Mouse (Mus musculus) intestine, postnatal 0 days (tissue): ENCODE results near the gene Adgrg3. TPM values are rescaled to one million over a fixed set of nuclear protein-coding genes. Genes with fewer than 3 reads are reported as not detected.

Experiments used
- ATAC-seq: fragments of 200-750 bp; cut with Nextera tagmentation; 2 replicates; pipeline ENCODE4 v1.8.0; 2017; ENCODE audit warnings: mild to moderate bottlenecking, moderate TSS enrichment, moderate library complexity
- H3K27ac ChIP-seq: fragments of 300-500 bp; sonication (generic); 2 replicates; pipeline ENCODE4 v1.5.1; 2014; ENCODE audit warnings: mild to moderate bottlenecking, low read depth, low read length, moderate library complexity
- H3K27me3 ChIP-seq: fragments of 300-500 bp; sonication (generic); replicated peaks from 2 replicates; pipeline ENCODE4 v1.6.1; 2014; ENCODE audit warnings: low read length, mixed read lengths; ENCODE audit not compliant: control insufficient read depth, insufficient read depth
- H3K36me3 ChIP-seq: fragments of 300-500 bp; sonication (generic); 2 replicates; pipeline ENCODE4 v1.6.1; 2014; ENCODE audit warnings: mild to moderate bottlenecking, moderate library complexity; ENCODE audit not compliant: control insufficient read depth, insufficient read depth
- H3K4me1 ChIP-seq: fragments of 300-500 bp; sonication (generic); replicated peaks from 2 replicates; pipeline ENCODE4 v1.6.1; 2014; ENCODE audit warnings: antibody characterized with exemption, low read length, mixed read lengths; ENCODE audit not compliant: control insufficient read depth, insufficient read depth
- H3K4me2 ChIP-seq: fragments of 300-500 bp; sonication (generic); replicated peaks from 2 replicates; pipeline ENCODE4 v1.6.1; 2014; ENCODE audit warnings: low read depth, mild to moderate bottlenecking, moderate library complexity
- H3K4me3 ChIP-seq: fragments of 300-500 bp; sonication (generic); 2 replicates; pipeline ENCODE4 v1.5.1; 2014; ENCODE audit warnings: low read depth, low read length
- H3K9ac ChIP-seq: fragments of 300-500 bp; sonication (generic); 2 replicates; pipeline ENCODE4 v1.6.1; 2014; ENCODE audit warnings: mild to moderate bottlenecking, low read depth, low read length
- H3K9me3 ChIP-seq: fragments of 300-500 bp; sonication (generic); 2 replicates; pipeline ENCODE4 v1.6.1; 2016; ENCODE audit warnings: mixed run types; ENCODE audit not compliant: control insufficient read depth
- CTCF ChIP-seq: sonication (generic); IDR thresholded peaks from 2 replicates; pipeline ENCODE4 v1.5.1; 2016; ENCODE audit warnings: low read depth, mild to moderate bottlenecking, control low read depth, antibody characterized with exemption, moderate library complexity
- WGBS: fragments of 180-500 bp; shearing (Covaris S2); extraction: QIAGEN DNeasy Blood & Tissue Kit; methylation state at CpG from one replicate; pipeline ENCODE4 v1.1.7; 2014; 5-methylcytosine and 5-hydroxymethylcytosine counted together
- polyA plus RNA-seq: library from polyadenylated mRNA; unstranded; fragments of >200 nt; fragmentation: Nextera tagmentation; extraction: Ambion mirVana; gene quantifications from 2 replicates; pipeline ENCODE4 v1.2.1, GENCODE M21; 2015

Gene Adgrg3
- polyA plus RNA-seq, 1 experiment from 2014 or later, result 4.2 TPM

DNA sequence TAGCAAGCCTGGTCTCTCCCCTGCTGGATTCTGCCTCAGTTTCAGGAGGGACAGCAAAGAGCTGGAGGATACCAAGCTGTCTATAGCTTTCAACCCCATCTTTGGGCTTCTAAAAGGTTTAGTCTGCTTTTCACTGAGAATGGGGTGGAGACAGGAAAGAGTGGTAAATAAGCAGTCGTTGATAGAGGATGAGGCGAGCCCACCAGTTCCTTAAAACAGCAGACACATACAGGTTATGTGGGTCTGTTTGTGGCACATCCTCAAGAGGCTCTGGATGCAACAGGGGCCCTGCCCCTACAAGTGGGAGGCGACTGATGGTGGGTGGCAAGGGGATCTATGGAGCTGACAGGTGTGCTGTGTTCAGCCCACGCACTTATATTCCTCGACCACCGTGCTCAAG is 41.2 kb downstream of the Adgrg3 start:
- Histone ChIP-seq H3K27ac (no peak overlapping the region), H3K27me3 (no peaks in the 10 kb centered on the region), H3K9ac (no peak overlapping the region), H3K4me3 (no peak overlapping the region), H3K36me3 (no peaks in the 10 kb centered on the region), H3K4me1 (no peaks in the 10 kb centered on the region), H3K4me2 (no peak overlapping the region), H3K9me3 (no peaks in the 10 kb centered on the region)
- WGBS, result 79% methylated on average over 6 of the region's 6 CpGs
- no peak for ATAC-seq
- no peak for TF ChIP-seq CTCF

DNA sequence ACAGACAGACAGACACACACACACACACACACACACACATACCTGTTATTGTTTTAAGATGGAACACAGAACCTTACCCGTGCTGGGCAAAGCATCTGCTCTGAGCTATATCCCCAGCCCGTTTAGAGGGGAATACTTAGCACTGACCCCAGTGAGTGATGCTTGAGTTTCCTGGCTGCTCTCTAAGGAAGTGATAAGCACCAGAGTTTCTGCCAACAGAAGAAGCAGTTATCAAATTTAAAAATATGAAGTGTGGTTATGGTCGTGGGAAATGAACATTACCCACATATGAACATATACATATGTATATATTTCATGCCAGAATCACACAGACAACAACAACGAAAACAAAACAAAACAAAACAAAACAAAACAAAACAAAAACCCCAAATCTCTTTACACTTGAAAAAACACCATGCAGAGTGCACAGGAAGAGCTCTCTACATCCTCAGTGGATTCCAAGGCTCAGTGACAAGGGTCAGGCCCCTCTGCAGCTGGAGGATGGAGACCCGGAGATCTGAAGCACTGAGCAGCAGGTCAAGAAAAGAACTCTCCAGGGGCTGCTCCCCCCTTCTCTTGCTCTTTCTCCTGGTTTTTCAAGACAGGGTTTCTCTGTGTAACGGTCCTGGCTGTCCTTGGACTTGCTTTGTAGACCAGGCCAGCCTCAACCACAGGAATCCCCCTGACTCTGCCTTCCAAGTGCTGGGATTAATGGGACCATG is 42.5 kb downstream of the Adgrg3 start:
- Histone ChIP-seq H3K27me3 (no peaks in the 10 kb centered on the region), H3K4me1 (no peaks in the 10 kb centered on the region), H3K36me3 (no peaks in the 10 kb centered on the region), H3K9ac (no peak overlapping the region), H3K9me3 (no peaks in the 10 kb centered on the region), H3K27ac (no peak overlapping the region), H3K4me3 (no peak overlapping the region), H3K4me2 (no peak overlapping the region)
- no peak for TF ChIP-seq CTCF
- ATAC-seq, result no peak
- 52% methylated on average over 6 of the region's 6 CpGs for WGBS

DNA sequence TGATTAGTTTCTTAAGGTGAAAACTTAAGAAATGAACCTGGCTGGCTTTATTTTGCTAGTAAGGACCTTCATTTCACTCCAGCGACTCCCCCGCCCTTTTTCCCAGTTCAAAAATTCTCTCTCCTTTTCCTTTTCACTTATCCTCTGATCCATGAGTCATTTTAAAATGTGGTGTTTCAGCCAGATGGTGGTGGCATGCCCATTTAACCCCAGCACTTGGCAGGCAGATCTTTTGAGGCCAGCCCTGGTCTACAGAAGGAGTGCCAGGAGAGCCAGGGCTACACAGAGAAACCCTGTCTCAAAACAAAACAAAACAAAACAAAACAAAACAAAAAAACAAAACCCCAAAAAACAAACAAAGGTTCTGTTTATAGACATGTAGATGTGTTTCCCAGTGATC is 47.0 kb downstream of the Adgrg3 start:
- 82% methylated on average over 2 of the region's 2 CpGs for WGBS
- no peaks in the 10 kb centered on the region for H3K4me1 ChIP-seq
- no peak for TF ChIP-seq CTCF
- no peak overlapping the region for H3K4me3 ChIP-seq
- ATAC-seq, result no peak
- no peak overlapping the region for H3K27ac ChIP-seq
- H3K27me3 ChIP-seq, result no peaks in the 10 kb centered on the region
- H3K4me2 ChIP-seq, result no peak overlapping the region
- no peaks in the 10 kb centered on the region for H3K9me3 ChIP-seq
- no peaks in the 10 kb centered on the region for H3K36me3 ChIP-seq
- H3K9ac ChIP-seq, result no peak overlapping the region

DNA sequence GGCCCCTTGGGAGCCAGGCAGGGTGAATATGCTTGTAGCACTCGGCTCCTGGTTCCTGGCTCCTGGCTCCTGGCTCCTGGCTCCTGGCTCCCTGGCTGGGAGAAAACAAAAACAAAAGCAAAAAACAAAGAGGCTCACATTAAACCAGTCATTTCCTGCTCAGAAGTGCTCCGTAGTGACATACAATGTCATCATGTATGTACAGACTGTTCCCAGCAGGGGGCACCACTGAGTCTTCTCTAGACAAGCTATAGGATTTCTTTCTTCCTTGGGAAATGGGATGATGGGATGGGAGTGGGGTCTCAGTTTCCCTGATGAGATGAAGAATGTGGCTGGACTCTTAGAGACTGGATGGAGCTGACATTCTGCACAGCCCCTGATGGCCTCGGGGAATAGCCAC is 50.1 kb downstream of the Adgrg3 start:
- H3K27ac ChIP-seq, result no peak overlapping the region
- TF ChIP-seq CTCF, result peak; percentile 76
- no peaks in the 10 kb centered on the region for H3K36me3 ChIP-seq
- no peak overlapping the region for H3K4me3 ChIP-seq
- H3K4me1 ChIP-seq, result no peaks in the 10 kb centered on the region
- no peak overlapping the region for H3K4me2 ChIP-seq
- no peak for ATAC-seq
- H3K9ac ChIP-seq, result no peak overlapping the region
- 47% methylated on average over 3 of the region's 3 CpGs for WGBS
- H3K27me3 ChIP-seq, result no peaks in the 10 kb centered on the region
- H3K9me3 ChIP-seq, result no peaks in the 10 kb centered on the region

DNA sequence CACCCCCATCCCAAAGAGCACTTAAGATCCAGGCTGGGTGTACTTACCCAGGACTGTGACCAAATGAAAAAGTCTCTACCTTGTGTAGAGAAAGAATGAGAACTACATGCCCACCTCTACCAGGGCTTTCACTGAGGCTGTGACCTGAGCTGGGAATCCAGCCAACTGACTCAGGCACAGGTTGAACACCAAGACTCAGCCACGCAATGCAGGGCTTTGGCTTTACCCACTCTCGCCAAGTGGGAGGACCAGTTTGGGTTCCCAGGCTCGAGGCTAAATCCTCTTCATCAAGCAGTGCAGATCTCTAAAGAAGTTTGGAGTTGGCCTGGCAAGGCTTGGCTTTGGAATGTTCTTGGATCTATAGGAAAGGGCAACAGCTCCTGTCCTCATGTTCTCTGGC is 58.0 kb downstream of the Adgrg3 start:
- Histone ChIP-seq H3K4me1 (no peaks in the 10 kb centered on the region), H3K27ac (no peak overlapping the region), H3K9ac (no peak overlapping the region), H3K4me3 (no peak overlapping the region), H3K36me3 (no peaks in the 10 kb centered on the region), H3K27me3 (no peaks in the 10 kb centered on the region), H3K9me3 (no peaks in the 10 kb centered on the region), H3K4me2 (no peak overlapping the region)
- ATAC-seq, result no peak
- TF ChIP-seq CTCF, result no peak
- WGBS, result 84% methylated on average over 3 of the region's 3 CpGs

DNA sequence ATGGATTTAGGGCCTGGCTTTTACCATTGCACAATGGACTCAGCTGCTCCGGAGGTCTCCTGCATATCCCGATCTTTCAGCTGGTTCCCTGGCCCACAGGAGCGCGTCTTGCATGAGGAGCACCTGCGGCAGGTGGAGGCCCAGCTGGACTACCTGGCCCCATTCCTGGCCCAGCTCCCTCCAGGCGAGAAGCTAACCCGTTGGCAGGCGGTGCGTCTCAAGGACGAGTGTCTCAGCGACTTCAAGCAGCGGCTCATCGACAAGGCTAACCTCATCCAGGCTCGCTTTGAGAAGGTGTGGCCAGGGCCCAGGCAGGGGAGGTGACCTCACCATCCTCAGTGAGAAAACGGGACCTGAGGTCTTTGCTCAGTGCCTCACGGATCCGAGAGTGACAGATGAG is 58.7 kb downstream of the Adgrg3 start:
- Histone ChIP-seq H3K4me1 (no peaks in the 10 kb centered on the region), H3K4me2 (no peak overlapping the region), H3K9me3 (no peaks in the 10 kb centered on the region), H3K27ac (no peak overlapping the region), H3K27me3 (no peaks in the 10 kb centered on the region), H3K36me3 (no peaks in the 10 kb centered on the region), H3K4me3 (no peak overlapping the region), H3K9ac (no peak overlapping the region)
- no peak for TF ChIP-seq CTCF
- WGBS, result 75% methylated on average over 17 of the region's 17 CpGs
- no peak for ATAC-seq

DNA sequence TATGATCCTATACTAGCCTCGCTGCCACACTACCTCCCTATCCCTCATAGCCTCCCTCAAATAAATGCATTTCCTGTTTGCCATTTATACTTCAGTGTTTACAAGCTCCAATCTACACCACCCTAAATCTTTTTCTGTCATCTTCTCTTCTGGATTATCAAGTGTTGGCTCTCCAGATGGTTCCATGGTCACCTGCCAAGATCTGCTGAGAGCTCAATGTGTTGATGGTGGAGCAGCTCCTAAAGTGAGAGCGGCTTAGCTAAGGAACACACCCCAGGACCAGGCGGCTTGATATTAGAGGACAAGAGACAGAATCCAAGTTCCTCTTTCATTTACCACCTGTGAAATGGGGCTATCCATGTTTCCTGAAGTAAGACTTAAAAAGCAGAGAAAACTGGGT is 60.6 kb downstream of the Adgrg3 start:
- H3K9ac ChIP-seq, result no peak overlapping the region
- no peaks in the 10 kb centered on the region for H3K9me3 ChIP-seq
- no peak overlapping the region for H3K4me3 ChIP-seq
- no peaks in the 10 kb centered on the region for H3K36me3 ChIP-seq
- H3K27me3 ChIP-seq, result no peaks in the 10 kb centered on the region
- WGBS, result 70% methylated on average over 3 of the region's 3 CpGs
- no peak overlapping the region for H3K27ac ChIP-seq
- H3K4me1 ChIP-seq, result no peaks in the 10 kb centered on the region
- H3K4me2 ChIP-seq, result no peak overlapping the region
- ATAC-seq, result no peak
- TF ChIP-seq CTCF, result no peak
